Mouse (Mus musculus): Measurements from ENCODE around the gene Gbgt1. TPM values are rescaled to one million over a fixed set of nuclear protein-coding genes. Genes with fewer than 3 reads are reported as not detected.

Gbgt1 gene
- polyA plus RNA-seq (2015; fragmentation: Nextera tagmentation; extraction: Ambion mirVana), result 5.8 and 6.5 TPM in 2 replicates

- peak within 1 kb of the TSS; percentile 29 for H3K4me3 ChIP-seq (replicated peaks)
- H3K27ac ChIP-seq, result peak within 1 kb of the TSS; percentile 88
- H3K4me2 ChIP-seq, result peak within 1 kb of the TSS; percentile 54
- H3K9ac ChIP-seq, result no peak within 1 kb of the TSS
- 64% methylated on average over 5 of the region's 5 CpGs for WGBS
- H3K36me3 ChIP-seq, result no peaks in the 10 kb centered on the region
- peaks cover 16% of the 10 kb centered on the region for H3K4me1 ChIP-seq
- no peaks in the 10 kb centered on the region for H3K9me3 ChIP-seq (replicated peaks)
- ATAC-seq (replicated peaks; ENCODE audit: low FRiP score), result peak; percentile 58
- H3K27me3 ChIP-seq, result no peaks in the 10 kb centered on the region
Measured at GRCm38 (mm10) chr2:28496671-28497070, at the start of gene Gbgt1. Gene Gbgt1, plus strand, starts transcription at chr2:28496891.

DNA sequence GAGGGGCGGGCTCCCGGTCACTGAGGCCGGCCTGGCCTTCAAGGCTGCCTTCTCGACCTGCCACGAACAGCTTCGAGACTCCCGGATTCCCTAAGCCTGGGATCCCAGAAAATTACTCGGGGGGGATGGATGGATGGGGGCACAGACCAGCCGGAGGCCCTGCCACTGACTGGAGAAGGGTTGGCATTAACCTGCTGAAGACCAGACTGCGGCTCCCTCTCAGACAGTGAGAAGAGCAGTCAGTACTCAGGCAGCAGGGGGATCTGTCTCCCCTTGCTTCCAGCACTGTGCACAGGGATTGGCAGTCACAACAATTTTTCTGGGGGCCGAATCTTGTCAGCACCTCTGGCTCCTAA is 49.4 kb upstream of the Gbgt1 start:
- Histone ChIP-seq H3K4me2 (peak overlapping the region; percentile 97), H3K27ac (peak overlapping the region; percentile 82)
- ATAC-seq (replicated peaks; ENCODE audit: low FRiP score), result peak; percentile 35

GRCm38 (mm10) chr2:28451663-28452062 is 45.0 kb upstream of the Gbgt1 start:
- Histone ChIP-seq H3K27ac (no peak overlapping the region), H3K4me1 (peaks cover 9% of the 10 kb centered on the region; the same call in 1 of the 2 replicates), H3K4me3 (replicated peaks) (no peak overlapping the region), H3K27me3 (no peaks in the 10 kb centered on the region), H3K9me3 (replicated peaks) (no peaks in the 10 kb centered on the region), H3K36me3 (peaks cover 46% of the 10 kb centered on the region), H3K9ac (no peak overlapping the region), H3K4me2 (no peak overlapping the region)
- WGBS, result 87% methylated on average over 11 of the region's 11 CpGs
- ATAC-seq (replicated peaks; ENCODE audit: low FRiP score), result no peak

More for the DNA sequence above, 49.4 kb upstream of the Gbgt1 start:
- Histone ChIP-seq H3K36me3 (peaks cover 28% of the 10 kb centered on the region), H3K27me3 (no peaks in the 10 kb centered on the region), H3K4me3 (replicated peaks) (peak overlapping the region; percentile 79), H3K4me1 (peaks cover 16% of the 10 kb centered on the region), H3K9ac (peak overlapping the region; percentile 80), H3K9me3 (replicated peaks) (no peaks in the 10 kb centered on the region)
- WGBS, result 8% methylated on average over 11 of the region's 11 CpGs

DNA sequence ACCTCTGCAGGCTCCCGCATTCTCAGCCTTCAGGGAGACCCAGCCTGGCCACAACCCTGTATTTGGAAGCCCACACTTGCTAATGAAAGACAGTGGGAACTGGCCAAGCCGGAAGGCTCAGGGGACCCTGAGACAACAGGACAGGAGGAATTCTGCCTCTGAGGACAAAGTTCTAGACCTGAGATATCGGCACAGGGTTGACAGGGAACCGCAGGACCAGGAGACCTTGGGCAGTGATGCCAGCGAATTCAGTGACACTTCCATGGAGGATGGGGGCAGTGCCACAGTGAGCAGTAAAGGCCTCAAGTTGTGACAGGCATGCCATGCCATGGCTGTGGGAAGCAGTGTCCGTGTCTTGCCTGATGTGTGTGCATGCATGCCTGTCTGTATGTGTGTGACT is 43.2 kb upstream of the Gbgt1 start:
- no peaks in the 10 kb centered on the region for H3K27me3 ChIP-seq
- no peak overlapping the region for H3K4me2 ChIP-seq
- H3K4me1 ChIP-seq, result no peaks in the 10 kb centered on the region
- no peak for ATAC-seq (replicated peaks; ENCODE audit: low FRiP score)
- H3K9me3 ChIP-seq (replicated peaks), result no peaks in the 10 kb centered on the region
- H3K36me3 ChIP-seq, result peaks cover 46% of the 10 kb centered on the region
- H3K9ac ChIP-seq, result no peak overlapping the region
- 85% methylated on average over 6 of the region's 6 CpGs for WGBS
- no peak overlapping the region for H3K27ac ChIP-seq
- no peak overlapping the region for H3K4me3 ChIP-seq (replicated peaks)

GRCm38 (mm10) chr2:28456616-28457015 is 40.1 kb upstream of the Gbgt1 start:
- Histone ChIP-seq H3K4me3 (replicated peaks) (no peak overlapping the region), H3K9ac (no peak overlapping the region), H3K27me3 (no peaks in the 10 kb centered on the region), H3K4me1 (no peaks in the 10 kb centered on the region), H3K36me3 (peaks cover 24% of the 10 kb centered on the region), H3K27ac (no peak overlapping the region), H3K9me3 (replicated peaks) (no peaks in the 10 kb centered on the region), H3K4me2 (no peak overlapping the region)
- 81% methylated on average over 1 of the region's 1 CpGs for WGBS
- ATAC-seq (replicated peaks; ENCODE audit: low FRiP score), result no peak

- H3K27me3 ChIP-seq, result peaks cover 12% of the 10 kb centered on the region
- 45% methylated on average over 3 of the region's 3 CpGs for WGBS
- H3K27ac ChIP-seq, result no peak overlapping the region
Measured at GRCm38 (mm10) chr2:28463919-28464318, 32.8 kb upstream of the Gbgt1 start.

GRCm38 (mm10) chr2:28464919-28465318 is 31.8 kb upstream of the Gbgt1 start:
- 0 out of 2 replicates have a peak, but pooled peaks cover 2% of the 10 kb centered on the region for H3K9me3 ChIP-seq (replicated peaks)
- peaks cover 10% of the 10 kb centered on the region for H3K36me3 ChIP-seq
- H3K4me2 ChIP-seq, result no peak overlapping the region
- no peak overlapping the region for H3K9ac ChIP-seq
- H3K27ac ChIP-seq, result no peak overlapping the region
- 78% methylated on average over 9 of the region's 9 CpGs for WGBS
- ATAC-seq (replicated peaks; ENCODE audit: low FRiP score), result no peak
- no peak overlapping the region for H3K4me3 ChIP-seq (replicated peaks)
- peaks cover 20% of the 10 kb centered on the region for H3K4me1 ChIP-seq
- peaks cover 12% of the 10 kb centered on the region for H3K27me3 ChIP-seq

More at GRCm38 (mm10) chr2:28463919-28464318, 32.8 kb upstream of the Gbgt1 start:
- Histone ChIP-seq H3K9ac (no peak overlapping the region), H3K4me3 (replicated peaks) (no peak overlapping the region), H3K4me2 (no peak overlapping the region), H3K4me1 (peaks cover 19% of the 10 kb centered on the region), H3K36me3 (peaks cover under 1% of the 10 kb centered on the region; the same call in 1 of the 2 replicates), H3K9me3 (replicated peaks) (no peaks in the 10 kb centered on the region)
- no peak for ATAC-seq (replicated peaks; ENCODE audit: low FRiP score)

- Histone ChIP-seq H3K27ac (no peak within 1 kb of the TSS), H3K4me1 (peaks cover 20% of the 10 kb centered on the region), H3K9ac (peak within 1 kb of the TSS; percentile 47; the same call in 1 of the 2 replicates), H3K36me3 (peaks cover 21% of the 10 kb centered on the region), H3K4me3 (replicated peaks) (peak within 1 kb of the TSS; percentile 39), H3K27me3 (peaks cover 12% of the 10 kb centered on the region), H3K9me3 (replicated peaks) (0 out of 2 replicates have a peak, but pooled peaks cover 2% of the 10 kb centered on the region), H3K4me2 (peak within 1 kb of the TSS; percentile 77)
- ATAC-seq (replicated peaks; ENCODE audit: low FRiP score), result peak; percentile 76
- WGBS, result 5% methylated on average over 25 of the region's 25 CpGs
Measured at GRCm38 (mm10) chr2:28465836-28466518, 30.7 kb upstream of the Gbgt1 start, which contains the start of gene 1700007K13Rik. Gene 1700007K13Rik, minus strand, starts transcription at chr2:28466332.

- Histone ChIP-seq H3K27me3 (peaks cover 12% of the 10 kb centered on the region), H3K4me3 (replicated peaks) (peak within 1 kb of the TSS; percentile 70), H3K9ac (peak within 1 kb of the TSS; percentile 79), H3K27ac (no peak within 1 kb of the TSS), H3K4me2 (peak within 1 kb of the TSS; percentile 71), H3K36me3 (peaks cover 41% of the 10 kb centered on the region), H3K4me1 (peaks cover 20% of the 10 kb centered on the region), H3K9me3 (replicated peaks) (0 out of 2 replicates have a peak, but pooled peaks cover 8% of the 10 kb centered on the region)
- WGBS, result under 1% methylated on average over 52 of the region's 52 CpGs
- peak; percentile 90 for ATAC-seq (replicated peaks; ENCODE audit: low FRiP score)
Measured at GRCm38 (mm10) chr2:28467860-28468485, 28.7 kb upstream of the Gbgt1 start, which contains the start of gene Mrps2. Gene Mrps2, plus strand, starts transcription at chr2:28468066.

DNA sequence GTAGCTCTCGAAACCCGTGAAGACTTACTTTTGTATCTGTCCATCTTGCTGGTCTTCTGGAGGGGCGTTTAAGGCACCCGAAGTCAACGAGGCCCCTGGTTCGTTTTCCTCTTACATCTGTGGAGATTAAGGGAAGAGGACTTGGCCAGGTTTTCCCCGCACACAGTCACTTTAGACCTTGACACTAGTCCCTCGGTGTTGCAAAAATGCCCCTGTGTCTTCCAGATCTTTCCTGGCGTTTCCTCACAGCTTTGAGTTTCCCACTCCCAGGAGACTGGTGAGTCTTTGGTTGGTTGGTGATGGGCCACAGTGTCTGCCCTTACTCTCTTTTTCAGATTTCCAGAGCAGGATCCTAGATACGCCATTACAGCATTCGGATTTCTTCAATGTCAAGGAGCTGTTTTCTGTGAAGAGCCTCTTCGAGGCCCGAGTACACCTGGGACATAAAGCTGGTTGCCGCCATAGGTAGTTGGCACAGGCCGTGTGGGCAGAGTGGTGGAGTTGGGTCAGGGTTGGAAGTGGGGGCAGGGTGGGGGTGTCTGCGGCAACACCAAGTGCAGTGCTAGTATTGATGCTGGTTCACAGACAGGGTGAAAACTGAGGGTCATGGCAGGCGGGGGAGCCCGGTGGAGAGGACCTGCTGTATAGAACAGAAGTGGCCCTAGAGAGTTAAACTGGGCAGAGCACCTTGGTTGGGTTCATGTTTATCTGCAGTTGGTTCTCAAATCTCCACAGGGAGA is 28.0 kb upstream of the Gbgt1 start:
- 58% methylated on average over 18 of the region's 18 CpGs for WGBS
- Histone ChIP-seq H3K9me3 (replicated peaks) (0 out of 2 replicates have a peak, but pooled peaks cover 13% of the 10 kb centered on the region), H3K27ac (no peak overlapping the region), H3K4me3 (replicated peaks) (peak overlapping the region; percentile 70), H3K27me3 (peaks cover 12% of the 10 kb centered on the region), H3K4me2 (peak overlapping the region; percentile 71), H3K36me3 (peaks cover 44% of the 10 kb centered on the region), H3K4me1 (peaks cover 20% of the 10 kb centered on the region), H3K9ac (peak overlapping the region; percentile 79)
- ATAC-seq (replicated peaks; ENCODE audit: low FRiP score), result no peak

DNA sequence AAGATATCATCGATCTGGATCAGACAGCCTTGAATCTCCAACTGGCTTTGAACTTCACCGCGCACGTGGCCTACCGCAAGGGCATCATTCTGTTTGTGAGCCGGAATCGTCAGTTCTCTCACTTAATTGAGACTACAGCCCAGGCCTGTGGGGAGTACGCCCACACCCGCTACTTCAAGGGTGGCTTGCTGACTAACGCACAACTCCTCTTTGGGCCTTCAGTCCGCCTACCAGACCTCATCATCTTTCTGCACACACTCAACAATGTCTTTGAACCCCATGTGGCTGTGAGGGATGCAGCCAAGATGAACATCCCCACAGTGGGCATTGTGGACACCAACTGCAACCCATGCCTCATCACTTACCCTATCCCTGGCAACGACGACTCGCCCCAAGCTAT is 27.2 kb upstream of the Gbgt1 start:
- 98% methylated on average over 14 of the region's 14 CpGs for WGBS
- Histone ChIP-seq H3K36me3 (peaks cover 44% of the 10 kb centered on the region), H3K9me3 (replicated peaks) (0 out of 2 replicates have a peak, but pooled peaks cover 13% of the 10 kb centered on the region)

More for the DNA sequence above, 27.2 kb upstream of the Gbgt1 start:
- Histone ChIP-seq H3K27me3 (peaks cover 12% of the 10 kb centered on the region), H3K4me1 (peaks cover 20% of the 10 kb centered on the region), H3K27ac (no peak overlapping the region), H3K9ac (no peak overlapping the region), H3K4me3 (replicated peaks) (no peak overlapping the region; the same call in 1 of the 2 replicates), H3K4me2 (no peak overlapping the region)
- no peak for ATAC-seq (replicated peaks; ENCODE audit: low FRiP score)
